Mouse (Mus musculus): Measurements from ENCODE around the gene Arhgef25.

DNA sequence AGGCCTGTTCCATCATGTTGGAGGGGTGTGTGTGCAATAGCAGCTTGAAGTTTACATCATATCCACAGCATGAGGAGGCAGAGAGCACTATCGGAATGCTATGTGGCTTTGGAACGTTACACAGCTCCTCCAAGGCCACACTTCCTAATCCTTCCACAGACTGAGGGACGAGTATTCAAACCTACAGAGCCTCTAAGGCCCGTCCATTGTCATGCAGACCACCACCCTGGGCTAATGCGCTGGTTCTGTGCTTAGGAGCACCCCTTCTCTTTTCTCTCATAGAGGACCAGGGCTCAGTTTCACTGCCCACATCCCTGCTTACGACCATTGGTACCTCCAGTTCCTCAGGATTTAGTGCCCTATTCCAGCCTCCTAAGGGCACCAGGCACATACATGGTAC is 35.3 kb upstream of the Arhgef25 start:
- no peak for TF ChIP-seq CTCF (conservative IDR thresholded peaks at IDR 0.05; ENCODE audit: insufficient read depth, insufficient read length, low read depth, low read length)
- TF ChIP-seq POLR2A (IDR thresholded peaks at IDR 0.05; ENCODE audit: low read depth, low read length): no peak

Data from kidney, adult 2 months (tissue).